Mouse (Mus musculus) heart, postnatal 0 days (tissue): ENCODE data around the gene Tbccd1. TPM values are rescaled to one million over a fixed set of nuclear protein-coding genes. Genes with fewer than 3 reads are reported as not detected.

Experiments used
- ATAC-seq: fragments of 200-750 bp; cut with Nextera tagmentation; 2 replicates; pipeline ENCODE4 v1.8.0; 2017; ENCODE audit warnings: low read depth, moderate number of reproducible peaks, moderate library complexity; ENCODE audit not compliant: insufficient read depth
- DNase-seq: peaks from one replicate; pipeline ENCODE4 v3.0.0-alpha.2; 2016; ENCODE audit warnings: low spot score
- H3K27ac ChIP-seq: fragments of 300-500 bp; sonication (generic); 2 replicates; pipeline ENCODE4 v1.5.1; 2014; ENCODE audit warnings: low read depth, mild to moderate bottlenecking
- H3K27me3 ChIP-seq: fragments of 300-500 bp; sonication (generic); 2 replicates; pipeline ENCODE4 v1.6.1; 2014; ENCODE audit warnings: low read length, mixed read lengths; ENCODE audit not compliant: control insufficient read depth, insufficient read depth
- H3K36me3 ChIP-seq: fragments of 300-500 bp; sonication (generic); replicated peaks from 2 replicates; pipeline ENCODE4 v1.6.1; 2014; ENCODE audit warnings: low read length, mixed read lengths; ENCODE audit not compliant: control insufficient read depth, insufficient read depth
- H3K4me1 ChIP-seq: fragments of 300-500 bp; sonication (generic); 2 replicates; pipeline ENCODE4 v1.6.1; 2014; ENCODE audit warnings: antibody characterized with exemption; ENCODE audit not compliant: control insufficient read depth, insufficient read depth
- H3K4me2 ChIP-seq: fragments of 300-500 bp; sonication (generic); 2 replicates; pipeline ENCODE4 v1.6.1; 2014; ENCODE audit warnings: low read depth, mild to moderate bottlenecking, low read length, moderate library complexity
- H3K4me3 ChIP-seq: fragments of 300-500 bp; sonication (generic); 2 replicates; pipeline ENCODE4 v1.5.1; 2014; ENCODE audit warnings: low read depth, low read length
- H3K9ac ChIP-seq: fragments of 300-500 bp; sonication (generic); replicated peaks from 2 replicates; pipeline ENCODE4 v1.6.1; 2014; ENCODE audit warnings: low read depth, low read length, mixed read lengths
- H3K9me3 ChIP-seq: fragments of 300-500 bp; sonication (generic); replicated peaks from 2 replicates; pipeline ENCODE4 v1.6.1; 2016; ENCODE audit warnings: low read length; ENCODE audit not compliant: control insufficient read depth
- CTCF ChIP-seq: IDR thresholded peaks from 2 replicates; pipeline ENCODE4 v1.5.1; 2016; ENCODE audit warnings: antibody characterized with exemption, control low read depth, low read depth
- EP300 ChIP-seq: IDR thresholded peaks from 2 replicates; pipeline ENCODE4 v1.6.1; 2016; ENCODE audit warnings: antibody characterized with exemption, low read depth
- WGBS: fragments of 180-500 bp; shearing (Covaris S2); extraction: QIAGEN DNeasy Blood & Tissue Kit; methylation state at CpG from one replicate; pipeline ENCODE4 v1.1.7; 2014; 5-methylcytosine and 5-hydroxymethylcytosine counted together
- polyA plus RNA-seq: library from polyadenylated mRNA; unstranded; fragments of >200 nt; fragmentation: Nextera tagmentation; extraction: Ambion mirVana; gene quantifications from 2 replicates; pipeline ENCODE4 v1.2.1, GENCODE M21; 2015
- total RNA-seq: library from RNA; depleted of rRNA; stranded (reverse); fragments of >200 nt; gene quantifications from 2 replicates; pipeline ENCODE4 v1.2.3, GENCODE M21; 2014; ENCODE audit warnings: low replicate concordance

Tbccd1 gene
- total and polyA plus RNA-seq, 2 experiments from 2014 or later, result 13.4 to 13.6 TPM

DNA sequence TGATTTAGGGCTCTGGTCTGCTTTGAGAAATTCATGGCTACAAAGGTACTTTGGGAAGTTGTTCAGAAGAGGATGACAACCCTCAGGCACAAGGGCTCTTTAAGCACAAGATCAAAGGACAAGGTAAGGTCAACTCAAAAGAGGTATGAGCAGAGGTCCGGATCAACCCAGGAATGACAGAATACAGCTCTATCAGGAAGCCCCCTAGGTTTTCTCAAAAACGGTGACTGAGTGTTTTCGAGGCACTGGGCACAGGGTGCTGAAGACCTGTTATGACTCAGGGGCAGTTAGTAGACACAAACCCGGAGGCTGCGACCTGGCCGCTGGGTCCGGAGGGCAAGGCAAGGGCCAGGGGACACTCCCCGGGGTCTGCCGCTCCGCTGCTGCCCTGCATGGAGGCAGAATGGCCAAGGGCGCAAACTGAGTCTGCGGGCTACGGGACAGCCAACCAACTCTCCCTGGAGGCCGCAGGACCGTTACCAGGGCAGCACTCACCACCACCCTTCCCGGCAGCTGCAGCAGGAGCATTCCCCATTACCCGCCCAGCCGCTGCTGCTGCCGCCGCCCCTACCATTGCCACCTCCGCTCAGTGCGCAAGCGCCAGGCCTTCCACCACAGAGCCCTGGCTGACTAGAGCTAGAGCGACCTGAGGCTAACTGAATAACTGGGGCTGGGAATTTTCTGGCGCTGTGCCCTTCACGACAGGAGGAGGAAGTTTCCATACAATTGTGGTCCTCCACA is 13.2 kb downstream of the Tbccd1 start:
- no peaks in the 10 kb centered on the region for H3K27me3 ChIP-seq
- H3K4me2 ChIP-seq, result peak overlapping the region; percentile 88
- ATAC-seq (peak; percentile 95), DNase-seq (peak; percentile 86)
- WGBS, result 9% methylated on average over 24 of the region's 26 CpGs
- H3K4me3 ChIP-seq, result peak overlapping the region; percentile 63
- no peak for TF ChIP-seq CTCF
- TF ChIP-seq EP300, result no peak
- H3K9me3 ChIP-seq, result no peaks in the 10 kb centered on the region
- H3K9ac ChIP-seq, result peak overlapping the region; percentile 76
- peak overlapping the region; percentile 84 for H3K27ac ChIP-seq
- peaks cover 22% of the 10 kb centered on the region for H3K4me1 ChIP-seq
- H3K36me3 ChIP-seq, result no peaks in the 10 kb centered on the region; the same call in 1 of the 2 replicates

DNA sequence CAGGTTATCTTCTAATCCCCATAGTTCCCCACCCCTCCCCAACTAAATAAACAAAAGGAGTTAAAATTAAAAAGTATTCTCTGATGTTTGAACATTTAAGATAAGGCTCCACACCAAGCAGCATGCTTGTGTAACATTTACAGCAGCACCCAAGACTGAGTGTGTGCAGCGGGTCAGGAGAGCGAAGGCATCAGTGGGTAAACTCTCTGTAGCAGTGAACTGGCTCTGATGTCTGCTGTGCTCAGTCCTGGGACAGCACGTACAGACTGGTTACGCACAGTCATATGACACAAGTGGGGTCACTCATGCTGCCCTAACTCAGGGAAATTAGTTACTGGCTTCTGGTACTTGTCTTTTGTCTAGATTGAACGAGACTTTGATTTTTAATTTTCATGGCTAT is 14.6 kb downstream of the Tbccd1 start:
- Histone ChIP-seq H3K27me3 (no peaks in the 10 kb centered on the region), H3K4me1 (peaks cover 31% of the 10 kb centered on the region), H3K9ac (no peak overlapping the region), H3K36me3 (no peaks in the 10 kb centered on the region; the same call in 1 of the 2 replicates), H3K4me3 (no peak overlapping the region), H3K9me3 (no peaks in the 10 kb centered on the region), H3K4me2 (no peak overlapping the region), H3K27ac (no peak overlapping the region)
- DNase-seq (no peak), ATAC-seq (no peak)
- TF ChIP-seq EP300 (no peak), CTCF (no peak)
- WGBS, result 93% methylated on average over 5 of the region's 5 CpGs

DNA sequence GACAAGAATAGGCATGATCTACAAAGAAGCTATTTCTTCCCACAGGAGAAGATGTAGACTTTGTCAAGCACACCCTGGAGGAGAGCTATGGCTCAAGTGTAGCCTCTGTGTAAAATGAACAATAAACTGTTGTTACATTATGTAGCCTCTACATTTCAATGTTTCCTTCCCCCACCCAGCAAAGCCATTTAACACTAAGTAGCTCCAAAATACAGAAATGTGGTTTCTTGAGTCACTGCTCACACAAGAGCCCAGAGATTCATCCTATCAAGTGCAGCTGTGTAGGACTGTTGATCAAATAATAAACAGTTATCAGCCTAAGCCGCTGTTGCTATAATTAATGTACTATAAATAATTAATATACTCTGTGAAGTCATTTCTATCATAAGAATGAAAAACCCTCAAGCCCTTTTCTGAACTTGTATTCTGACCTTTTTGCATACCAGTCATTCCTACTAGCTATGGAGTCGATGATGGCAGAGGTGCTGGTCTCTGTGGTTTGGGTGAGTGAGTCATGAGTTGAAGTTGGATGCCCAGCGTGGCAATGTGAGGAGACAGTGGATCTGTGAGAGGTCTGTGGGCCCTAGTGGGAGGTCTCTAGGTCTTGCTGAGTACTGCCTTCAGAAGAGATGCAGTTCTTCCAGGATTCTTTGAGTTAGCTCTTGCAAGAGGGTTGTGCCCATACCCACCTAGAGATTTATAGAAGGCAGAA is 18.2 kb downstream of the Tbccd1 start:
- H3K9me3 ChIP-seq, result no peaks in the 10 kb centered on the region
- peak overlapping the region; percentile 76 for H3K27ac ChIP-seq
- peak; percentile 36 for DNase-seq
- no peak for TF ChIP-seq CTCF
- no peak for TF ChIP-seq EP300
- H3K4me3 ChIP-seq, result no peak overlapping the region
- peaks cover 24% of the 10 kb centered on the region for H3K4me1 ChIP-seq
- 45% methylated on average over 3 of the region's 3 CpGs for WGBS
- peaks cover 16% of the 10 kb centered on the region; the same call in 1 of the 2 replicates for H3K36me3 ChIP-seq
- H3K4me2 ChIP-seq, result no peak overlapping the region
- H3K9ac ChIP-seq, result no peak overlapping the region
- ATAC-seq, result peak; percentile 59
- H3K27me3 ChIP-seq, result no peaks in the 10 kb centered on the region

DNA sequence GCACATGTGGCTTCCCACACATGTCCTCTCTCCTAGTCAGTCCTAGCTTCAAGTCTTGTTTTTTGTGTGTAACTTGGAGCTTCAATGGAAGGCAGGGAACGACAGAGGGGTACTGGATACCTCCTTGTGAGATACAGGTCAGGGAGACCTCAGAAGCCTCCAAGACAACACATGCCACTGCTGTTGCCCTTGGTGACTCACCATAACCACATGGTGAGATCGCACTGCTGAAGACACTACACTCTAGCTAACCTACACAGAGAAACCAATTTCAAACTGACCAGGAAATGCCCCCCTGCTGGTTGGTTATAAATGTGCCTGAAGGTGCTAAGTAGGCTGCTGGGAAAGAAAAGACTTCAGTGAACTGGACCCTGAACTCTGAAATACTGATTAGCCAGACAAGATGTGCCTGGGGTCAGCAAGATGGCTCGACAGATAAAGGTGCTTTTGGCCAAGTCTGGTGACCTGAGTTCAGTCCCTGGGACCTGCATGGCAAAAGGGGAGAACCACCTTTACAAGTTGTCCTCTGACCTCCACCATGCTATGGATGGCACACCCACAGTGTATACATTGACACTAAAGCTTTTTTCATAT is 24.4 kb downstream of the Tbccd1 start:
- ATAC-seq (no peak), DNase-seq (no peak)
- Histone ChIP-seq H3K4me2 (no peak overlapping the region), H3K36me3 (peaks cover 23% of the 10 kb centered on the region), H3K9ac (no peak overlapping the region), H3K4me1 (no peaks in the 10 kb centered on the region), H3K4me3 (no peak overlapping the region), H3K9me3 (no peaks in the 10 kb centered on the region), H3K27me3 (no peaks in the 10 kb centered on the region), H3K27ac (no peak overlapping the region)
- TF ChIP-seq CTCF (no peak), EP300 (no peak)
- 91% methylated on average over 3 of the region's 3 CpGs for WGBS

DNA sequence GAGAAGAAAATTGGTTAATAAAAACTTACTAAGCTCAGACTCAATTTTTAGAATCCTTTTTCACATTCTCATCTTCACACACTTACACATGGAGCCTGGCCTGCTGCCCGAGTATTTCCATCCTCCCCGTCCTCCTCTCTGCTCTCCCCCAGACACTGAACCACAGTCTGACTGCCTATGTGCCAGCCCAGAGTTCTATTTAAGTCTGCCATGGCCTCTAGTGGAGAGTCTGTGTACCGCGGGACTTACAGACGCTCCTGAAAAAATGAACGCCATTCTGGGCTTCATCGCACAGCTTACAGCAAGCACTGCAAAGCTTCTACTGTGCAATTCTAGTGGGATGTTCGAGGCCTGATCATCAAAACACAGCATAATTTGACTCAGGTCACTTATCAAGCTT is 36.7 kb downstream of the Tbccd1 start:
- Histone ChIP-seq H3K4me3 (no peak overlapping the region), H3K27ac (no peak overlapping the region), H3K4me2 (no peak overlapping the region), H3K9me3 (no peaks in the 10 kb centered on the region), H3K9ac (no peak overlapping the region), H3K27me3 (no peaks in the 10 kb centered on the region), H3K36me3 (peaks cover 33% of the 10 kb centered on the region; the same call in 1 of the 2 replicates), H3K4me1 (no peaks in the 10 kb centered on the region)
- DNase-seq (peak; percentile 53), ATAC-seq (peak; percentile 81)
- TF ChIP-seq CTCF, result peak; percentile 63
- TF ChIP-seq EP300, result no peak
- 28% methylated on average over 8 of the region's 8 CpGs for WGBS
